Mouse (Mus musculus) forebrain, embryonic 15.5 days (tissue): ENCODE data around the gene Nip7. TPM values are rescaled to one million over a fixed set of nuclear protein-coding genes. Genes with fewer than 3 reads are reported as not detected.
A peak's percentile ranks its signal among the peaks of the same experiment; 100 is the strongest.
"Not testable (repeated sequence)": the region's sequence is repeated elsewhere in the genome, so short reads cannot be mapped to it uniquely, and the experiment has no call there.

Experiments used
- ATAC-seq: fragments of 200-750 bp; cut with Nextera tagmentation; replicated peaks from 2 replicates; pipeline ENCODE4 v1.8.0; 2017; ENCODE audit warnings: mild to moderate bottlenecking, moderate TSS enrichment, moderate library complexity
- H3K27ac ChIP-seq: fragments of 300-500 bp; sonication (generic); replicated peaks from 2 replicates; pipeline ENCODE4 v1.5.1; 2015; ENCODE audit warnings: mild to moderate bottlenecking, inconsistent platforms
- H3K27me3 ChIP-seq: fragments of 300-500 bp; sonication (generic); 2 replicates; pipeline ENCODE4 v1.6.1; 2015; ENCODE audit warnings: inconsistent platforms
- H3K36me3 ChIP-seq: fragments of 300-500 bp; sonication (generic); 2 replicates; pipeline ENCODE4 v1.6.1; 2015; ENCODE audit warnings: mild to moderate bottlenecking, inconsistent platforms
- H3K4me1 ChIP-seq: fragments of 300-500 bp; sonication (generic); 2 replicates; pipeline ENCODE4 v1.6.1; 2015; ENCODE audit warnings: inconsistent platforms
- H3K4me2 ChIP-seq: fragments of 300-500 bp; sonication (generic); replicated peaks from 2 replicates; pipeline ENCODE4 v1.6.1; 2015; ENCODE audit warnings: mild to moderate bottlenecking, inconsistent platforms
- H3K4me3 ChIP-seq: fragments of 300-500 bp; sonication (generic); 2 replicates; pipeline ENCODE4 v1.5.1; 2015; ENCODE audit warnings: mild to moderate bottlenecking, inconsistent platforms
- H3K9ac ChIP-seq: fragments of 300-500 bp; sonication (generic); replicated peaks from 2 replicates; pipeline ENCODE4 v1.6.1; 2015; ENCODE audit warnings: mild to moderate bottlenecking, inconsistent platforms
- H3K9me3 ChIP-seq: fragments of 300-500 bp; sonication (generic); 2 replicates; pipeline ENCODE4 v1.6.1; 2016; ENCODE audit warnings: inconsistent platforms
- WGBS: fragments of 180-500 bp; shearing (Covaris S2); methylation state at CpG from one replicate; pipeline ENCODE4 v1.1.7; 2015; ENCODE audit warnings: mixed read lengths; 5-methylcytosine and 5-hydroxymethylcytosine counted together
- polyA plus RNA-seq: library from polyadenylated mRNA; unstranded; fragments of >200 nt; fragmentation: Nextera tagmentation; extraction: Ambion mirVana; gene quantifications from 2 replicates; pipeline ENCODE4 v1.2.1, GENCODE M21; 2015

Nip7 gene
- polyA plus RNA-seq, result 81.0 and 84.1 TPM in 2 replicates

DNA sequence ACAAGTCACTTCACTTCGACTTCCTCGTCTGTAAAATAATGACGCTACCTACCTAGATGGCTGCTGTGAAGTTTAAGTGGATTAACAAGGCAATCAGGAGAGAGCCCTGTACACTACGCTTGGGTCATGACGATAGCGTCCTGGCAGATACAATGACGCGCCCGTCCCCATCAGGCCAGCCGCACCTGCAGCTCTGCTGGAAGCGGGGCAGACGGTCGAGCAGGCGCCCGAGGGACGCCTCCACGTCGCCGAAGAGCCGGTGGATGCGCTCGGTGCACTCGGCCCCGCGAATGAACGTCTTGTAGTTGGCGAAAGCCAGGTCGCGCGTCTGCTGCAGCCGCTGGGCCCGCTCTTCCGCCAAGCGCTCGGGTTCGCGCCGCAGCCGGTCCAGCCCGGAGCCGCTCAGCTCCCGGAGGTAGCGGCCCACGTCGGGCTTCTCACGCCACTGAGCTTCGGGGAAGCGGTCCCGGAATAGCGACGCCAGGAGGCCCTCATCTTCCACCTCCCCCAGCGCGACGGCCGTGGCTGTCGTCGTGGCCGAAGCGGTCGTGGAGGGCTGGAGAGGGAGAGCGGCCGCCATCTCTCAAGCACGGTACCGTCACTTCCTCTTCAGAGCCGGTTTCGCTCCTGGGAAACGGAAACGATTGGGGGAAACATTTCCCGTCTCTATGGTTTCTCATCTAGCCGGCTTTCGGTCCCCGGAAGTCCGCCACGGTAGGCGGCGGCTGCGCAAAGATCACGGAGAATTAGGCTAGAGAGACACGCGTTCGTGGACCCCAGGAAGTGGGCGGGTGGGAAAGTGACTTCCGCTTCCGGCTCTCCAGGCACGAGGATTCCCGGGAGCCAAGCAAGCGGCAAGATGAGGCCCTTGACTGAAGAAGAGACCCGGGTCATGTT, at the start of gene Nip7, which contains the start of gene Cog8:
Gene Nip7, plus strand, starts transcription at position 802 of the 897 bp plus-strand sequence.
Gene Cog8, minus strand, starts transcription at position 614 of the 897 bp plus-strand sequence.
- H3K4me1 ChIP-seq, result peaks cover 30% of the 10 kb centered on the region
- WGBS, result under 1% methylated on average over 88 of the region's 88 CpGs
- peak; percentile 96 for ATAC-seq
- H3K9me3 ChIP-seq, result no peaks in the 10 kb centered on the region
- H3K4me2 ChIP-seq, result peak within 1 kb of the TSS; percentile 84
- H3K4me3 ChIP-seq, result peak within 1 kb of the TSS; percentile 91
- peak within 1 kb of the TSS; percentile 77 for H3K9ac ChIP-seq
- H3K27ac ChIP-seq, result peak within 1 kb of the TSS; percentile 66
- no peaks in the 10 kb centered on the region for H3K27me3 ChIP-seq
- peaks cover 50% of the 10 kb centered on the region for H3K36me3 ChIP-seq

DNA sequence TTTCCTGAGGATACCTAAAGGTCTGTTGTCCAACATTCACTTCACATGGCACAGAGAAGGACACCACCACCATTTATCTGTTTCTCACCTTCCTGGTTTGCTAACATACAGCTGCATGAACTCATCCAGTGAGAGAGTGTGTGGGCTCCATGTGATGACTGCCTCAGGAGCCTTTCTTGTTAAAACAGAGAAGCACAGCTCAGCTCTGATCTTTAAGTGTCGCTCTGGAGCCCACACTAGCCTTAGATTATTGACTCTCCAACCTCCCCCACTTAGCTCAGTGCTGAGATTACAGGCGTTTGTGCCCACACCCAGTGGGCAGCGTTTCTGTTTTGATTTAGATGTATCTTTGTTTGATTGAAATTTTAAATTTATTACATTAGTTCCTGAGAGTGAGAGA, 48.9 kb upstream of the Nip7 start:
- H3K4me2 ChIP-seq, result no peak overlapping the region
- no peaks in the 10 kb centered on the region for H3K27me3 ChIP-seq
- ATAC-seq, result no peak
- no peak overlapping the region for H3K9ac ChIP-seq
- no peaks in the 10 kb centered on the region for H3K36me3 ChIP-seq
- H3K4me3 ChIP-seq, result no peak overlapping the region
- no peaks in the 10 kb centered on the region for H3K4me1 ChIP-seq
- WGBS, result 86% methylated on average over 3 of the region's 3 CpGs
- H3K9me3 ChIP-seq, result no peaks in the 10 kb centered on the region
- no peak overlapping the region for H3K27ac ChIP-seq

DNA sequence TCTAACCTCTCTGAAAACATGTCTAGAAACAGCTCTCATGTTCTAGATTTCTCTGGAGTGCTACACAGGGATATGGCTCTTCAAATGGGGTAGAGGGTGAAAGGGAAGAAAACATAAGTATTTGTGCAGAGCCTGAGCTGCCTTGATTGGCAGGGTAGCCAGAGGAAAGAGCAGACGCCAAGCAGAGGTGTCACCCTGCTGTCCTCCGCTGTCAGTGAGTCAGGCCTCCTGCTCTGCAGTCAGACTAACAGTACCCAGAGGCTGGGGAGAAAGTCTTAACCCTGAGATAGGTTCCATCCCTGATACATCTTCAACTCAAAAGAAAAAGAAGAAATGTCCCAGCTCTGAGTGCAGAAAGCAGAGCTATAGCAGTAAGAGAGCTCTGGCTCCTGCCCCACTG, 44.0 kb upstream of the Nip7 start:
- ATAC-seq, result no peak
- 88% methylated on average over 2 of the region's 2 CpGs for WGBS
- H3K4me3 ChIP-seq, result no peak overlapping the region
- H3K4me1 ChIP-seq, result no peaks in the 10 kb centered on the region
- no peak overlapping the region for H3K4me2 ChIP-seq
- H3K36me3 ChIP-seq, result no peaks in the 10 kb centered on the region
- no peaks in the 10 kb centered on the region for H3K9me3 ChIP-seq
- H3K27me3 ChIP-seq, result no peaks in the 10 kb centered on the region
- no peak overlapping the region for H3K9ac ChIP-seq
- H3K27ac ChIP-seq, result no peak overlapping the region

DNA sequence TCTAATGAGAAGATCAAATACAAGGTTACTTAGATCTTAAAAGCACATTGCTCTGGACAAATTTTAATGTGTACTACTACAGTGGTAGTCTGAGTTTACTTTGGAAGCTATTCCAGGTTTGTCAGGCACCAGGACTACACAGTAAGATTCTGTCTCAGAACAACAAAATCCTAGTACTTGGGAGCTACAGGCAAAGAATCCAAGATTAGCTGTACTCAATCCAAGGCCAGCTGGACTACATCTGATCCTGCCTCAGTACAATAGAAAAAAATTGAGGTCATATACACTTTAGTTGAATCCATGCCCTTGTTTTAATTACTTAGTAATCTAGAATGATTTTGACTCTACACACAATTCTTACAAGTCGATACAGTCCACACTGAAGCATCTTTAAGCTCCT, 41.8 kb upstream of the Nip7 start:
- no peaks in the 10 kb centered on the region for H3K4me1 ChIP-seq
- no peaks in the 10 kb centered on the region for H3K27me3 ChIP-seq
- H3K27ac ChIP-seq, result no peak overlapping the region
- H3K9ac ChIP-seq, result no peak overlapping the region
- no peaks in the 10 kb centered on the region for H3K9me3 ChIP-seq
- no peak overlapping the region for H3K4me3 ChIP-seq
- 90% methylated on average over 1 of the region's 1 CpGs for WGBS
- no peak overlapping the region for H3K4me2 ChIP-seq
- ATAC-seq, result no peak
- no peaks in the 10 kb centered on the region for H3K36me3 ChIP-seq

DNA sequence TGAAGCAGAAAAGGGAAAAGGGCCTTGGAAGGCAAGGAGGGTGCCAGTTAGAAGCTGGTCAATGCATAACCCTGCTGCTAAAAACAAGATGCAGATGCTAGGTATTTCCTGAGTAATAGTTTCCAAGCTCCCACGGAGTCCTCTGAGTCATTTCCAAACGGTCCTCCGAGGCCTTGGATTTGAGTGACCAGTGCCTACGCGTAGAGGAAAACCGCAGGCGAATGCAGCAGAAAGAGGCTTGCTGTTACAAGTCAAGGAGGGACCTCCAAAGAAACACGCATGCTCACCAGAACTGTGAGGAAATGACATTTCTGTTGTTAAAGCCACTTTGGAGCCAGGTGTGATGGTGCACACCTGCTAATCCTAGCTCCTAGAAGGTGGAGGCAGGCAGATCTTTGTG, 33.2 kb upstream of the Nip7 start:
- WGBS, result 91% methylated on average over 8 of the region's 8 CpGs
- no peaks in the 10 kb centered on the region for H3K36me3 ChIP-seq
- no peak overlapping the region for H3K27ac ChIP-seq
- no peak overlapping the region for H3K4me2 ChIP-seq
- ATAC-seq, result no peak
- H3K4me1 ChIP-seq, result no peaks in the 10 kb centered on the region
- no peaks in the 10 kb centered on the region for H3K9me3 ChIP-seq
- H3K9ac ChIP-seq, result no peak overlapping the region
- H3K4me3 ChIP-seq, result no peak overlapping the region
- H3K27me3 ChIP-seq, result no peaks in the 10 kb centered on the region

DNA sequence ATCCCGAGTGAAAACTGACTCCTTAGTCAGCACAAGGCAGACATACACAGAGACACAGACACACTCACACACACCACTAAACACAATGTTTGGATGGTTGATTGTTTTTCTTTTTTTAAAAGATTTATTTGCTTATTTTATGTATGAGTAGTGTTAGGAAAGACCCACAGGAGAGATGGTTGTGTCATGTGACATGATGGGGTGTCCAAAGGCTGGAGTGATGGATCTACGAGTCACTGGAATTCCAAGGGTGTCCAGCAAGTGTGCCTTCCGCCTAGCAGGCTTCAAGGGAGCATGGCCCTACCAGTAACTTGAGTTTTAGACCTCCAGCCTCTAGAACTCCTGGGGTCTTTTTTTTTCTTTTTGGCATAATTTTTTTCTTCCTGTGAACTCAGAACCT, 27.4 kb upstream of the Nip7 start:
- 84% methylated on average over 3 of the region's 3 CpGs for WGBS
- Histone ChIP-seq H3K9ac (no peak overlapping the region), H3K27me3 (no peaks in the 10 kb centered on the region), H3K9me3 (no peaks in the 10 kb centered on the region), H3K4me1 (peaks cover 19% of the 10 kb centered on the region), H3K4me2 (no peak overlapping the region), H3K4me3 (no peak overlapping the region), H3K27ac (no peak overlapping the region), H3K36me3 (no peaks in the 10 kb centered on the region)
- ATAC-seq, result no peak

DNA sequence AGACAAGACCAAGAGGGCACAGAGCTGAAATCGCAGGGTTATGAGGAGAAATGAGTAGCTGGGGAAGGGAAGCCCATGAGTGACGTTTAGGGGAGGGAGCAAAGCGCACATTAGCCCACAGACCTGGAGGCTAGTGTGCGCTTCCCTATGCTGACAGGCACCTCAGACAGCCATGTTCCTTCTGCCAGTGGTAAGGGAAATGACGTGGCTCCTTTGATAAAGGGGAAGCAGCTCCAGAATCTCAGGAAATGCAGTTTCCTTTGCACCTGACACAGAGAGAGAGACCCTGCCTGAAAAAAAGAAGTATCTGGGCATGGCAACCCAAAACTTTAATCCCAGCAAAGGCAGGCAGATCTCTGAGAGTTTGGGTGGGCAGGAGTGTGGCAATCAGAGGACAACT, 26.6 kb upstream of the Nip7 start:
- no peak overlapping the region for H3K9ac ChIP-seq
- 72% methylated on average over 5 of the region's 5 CpGs for WGBS
- no peak overlapping the region for H3K4me3 ChIP-seq
- H3K9me3 ChIP-seq, result no peaks in the 10 kb centered on the region
- no peaks in the 10 kb centered on the region for H3K36me3 ChIP-seq
- H3K4me1 ChIP-seq, result peaks cover 19% of the 10 kb centered on the region
- ATAC-seq, result no peak
- no peak overlapping the region for H3K4me2 ChIP-seq
- no peak overlapping the region for H3K27ac ChIP-seq
- no peaks in the 10 kb centered on the region for H3K27me3 ChIP-seq

DNA sequence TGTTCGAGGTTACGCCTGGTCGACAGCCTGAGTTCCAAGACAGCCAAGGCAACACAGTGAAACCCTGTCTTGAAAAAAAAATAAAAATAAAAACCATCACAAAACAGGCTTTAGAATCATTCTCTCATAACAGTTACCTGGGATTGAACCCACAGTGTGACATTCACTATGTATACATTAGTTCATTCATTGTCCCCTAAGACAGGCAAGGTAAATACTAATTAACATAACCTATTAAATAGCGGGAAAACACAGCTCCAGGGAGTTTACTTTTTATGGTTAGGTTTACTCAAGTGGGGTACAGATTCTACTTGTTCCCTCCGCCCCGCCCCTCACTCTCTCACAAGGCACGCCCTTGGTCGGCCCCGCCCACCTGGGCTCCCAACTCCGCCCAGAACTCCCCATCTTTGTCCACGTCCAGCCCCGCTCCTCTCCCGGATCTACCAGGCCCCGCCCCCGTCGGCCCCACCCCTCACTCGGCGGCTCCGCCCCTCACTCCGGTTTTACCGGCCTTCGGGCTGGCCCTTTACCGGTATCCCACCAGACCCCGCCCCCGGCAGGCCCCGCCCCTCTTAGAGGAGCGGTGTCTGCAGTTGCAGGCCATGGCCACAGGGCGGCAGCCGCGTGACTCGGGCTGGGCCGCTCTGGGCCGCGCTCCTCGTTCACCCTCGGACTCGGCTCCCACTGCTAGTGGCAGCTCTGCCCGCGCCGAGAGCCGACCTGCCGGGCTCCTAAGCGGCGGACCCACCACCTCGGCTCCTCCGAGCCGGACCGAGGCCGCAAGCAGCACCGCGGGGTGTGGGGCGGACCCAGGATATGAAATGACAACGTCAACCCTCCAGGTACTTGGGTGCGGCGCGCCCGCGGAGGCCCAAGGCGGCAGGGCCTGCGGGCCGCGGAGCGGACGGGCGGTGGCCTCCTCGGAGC, 25.8 kb upstream of the Nip7 start, which contains the start of gene Vps4a:
Gene Vps4a, plus strand, starts transcription at position 573 of the 927 bp plus-strand sequence.
- Histone ChIP-seq H3K9ac (peak within 1 kb of the TSS; percentile 88), H3K9me3 (no peaks in the 10 kb centered on the region), H3K4me1 (peaks cover 19% of the 10 kb centered on the region), H3K27ac (peak within 1 kb of the TSS; percentile 60), H3K4me2 (peak within 1 kb of the TSS; percentile 55), H3K27me3 (no peaks in the 10 kb centered on the region), H3K4me3 (peak within 1 kb of the TSS; percentile 85), H3K36me3 (no peaks in the 10 kb centered on the region)
- peak; percentile 97 for ATAC-seq
- 4% methylated on average over 66 of the region's 66 CpGs for WGBS

DNA sequence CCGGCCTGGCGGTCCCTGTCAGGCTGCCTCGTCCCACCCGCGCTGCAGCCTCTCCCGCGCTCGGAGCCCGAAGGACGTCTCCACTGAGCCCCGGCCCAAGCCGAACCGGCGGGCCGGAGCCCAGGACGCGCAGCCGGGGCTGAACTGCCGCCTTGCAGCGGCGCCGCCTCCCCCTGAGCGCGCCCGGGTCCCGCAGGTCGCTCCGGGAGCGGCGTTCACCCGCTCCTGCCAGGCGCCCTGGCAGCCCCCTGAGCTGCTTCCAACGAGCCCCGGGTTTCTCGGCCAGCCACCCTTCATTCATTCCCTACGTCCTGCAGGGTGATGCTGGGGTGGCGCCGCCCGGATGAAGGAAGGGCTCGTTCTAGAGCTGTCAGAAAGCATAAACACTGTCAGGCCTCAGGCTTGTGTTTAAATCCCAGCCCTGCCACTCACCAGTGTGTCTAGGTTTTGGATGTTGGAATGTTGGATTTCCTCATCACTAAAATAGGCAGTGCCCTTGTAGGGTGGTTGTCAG, 25.0 kb upstream of the Nip7 start:
- no peak; the same call in 1 of the 2 replicates for ATAC-seq
- H3K4me2 ChIP-seq, result peak overlapping the region; percentile 55
- H3K4me3 ChIP-seq, result peak overlapping the region; percentile 85
- no peaks in the 10 kb centered on the region for H3K9me3 ChIP-seq
- under 1% methylated on average over 34 of the region's 40 CpGs for WGBS
- peak overlapping the region; percentile 88 for H3K9ac ChIP-seq
- H3K4me1 ChIP-seq, result peaks cover 19% of the 10 kb centered on the region
- no peaks in the 10 kb centered on the region for H3K27me3 ChIP-seq
- peaks cover 3% of the 10 kb centered on the region for H3K36me3 ChIP-seq
- peak overlapping the region; percentile 60 for H3K27ac ChIP-seq

DNA sequence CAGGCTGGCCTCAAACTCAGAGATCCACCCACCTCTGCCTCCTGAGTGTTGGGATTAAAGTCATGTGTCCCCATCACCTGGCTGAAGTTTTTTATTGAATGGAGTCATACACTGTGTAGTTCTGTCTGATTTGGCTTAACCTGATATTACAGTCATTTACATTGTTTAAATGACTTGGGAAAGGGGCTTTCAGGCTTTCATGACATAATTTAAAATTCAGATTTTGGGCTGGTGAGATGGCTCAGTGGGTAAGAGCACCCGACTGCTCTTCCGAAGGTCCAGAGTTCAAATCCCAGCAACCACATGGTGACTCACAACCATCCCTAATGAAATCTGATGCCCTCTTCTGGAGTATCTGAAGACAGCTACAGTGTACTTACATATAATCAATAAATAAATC, 23.1 kb upstream of the Nip7 start:
- WGBS, result 97% methylated on average over 2 of the region's 2 CpGs
- H3K4me2 ChIP-seq, result not testable (repeated sequence)
- peaks cover 19% of the 10 kb centered on the region for H3K4me1 ChIP-seq

DNA sequence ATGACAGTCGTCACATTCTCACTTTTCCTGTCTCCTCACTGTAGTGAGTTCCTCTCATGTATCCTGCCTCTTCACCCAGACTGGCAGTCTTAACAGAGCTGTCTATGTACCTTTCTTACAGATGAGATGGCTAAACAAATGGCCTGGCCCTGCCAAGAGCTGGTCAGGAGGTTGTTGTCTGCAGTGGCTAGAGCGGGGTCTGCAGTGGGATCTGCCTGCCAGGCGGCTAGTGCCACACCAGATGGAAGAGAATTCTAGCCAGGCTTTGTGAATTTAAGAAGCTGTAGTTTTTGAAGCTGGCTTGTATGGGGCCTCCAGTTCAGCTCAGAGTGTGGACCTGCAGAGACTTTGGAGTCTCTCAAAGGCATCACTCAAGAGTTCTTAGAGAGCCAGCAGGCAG, 21.0 kb upstream of the Nip7 start:
- Histone ChIP-seq H3K27me3 (no peaks in the 10 kb centered on the region), H3K9ac (no peak overlapping the region), H3K36me3 (peaks cover 30% of the 10 kb centered on the region), H3K4me1 (peaks cover 19% of the 10 kb centered on the region), H3K4me3 (no peak overlapping the region), H3K4me2 (no peak overlapping the region), H3K27ac (no peak overlapping the region), H3K9me3 (no peaks in the 10 kb centered on the region)
- no peak for ATAC-seq
- 90% methylated on average over 3 of the region's 3 CpGs for WGBS

More for the DNA sequence above, 23.1 kb upstream of the Nip7 start:
- peaks cover 11% of the 10 kb centered on the region for H3K36me3 ChIP-seq
- H3K27me3 ChIP-seq, ATAC-seq, H3K9me3 ChIP-seq, H3K27ac ChIP-seq, H3K9ac ChIP-seq, H3K4me3 ChIP-seq: not testable (repeated sequence)

DNA sequence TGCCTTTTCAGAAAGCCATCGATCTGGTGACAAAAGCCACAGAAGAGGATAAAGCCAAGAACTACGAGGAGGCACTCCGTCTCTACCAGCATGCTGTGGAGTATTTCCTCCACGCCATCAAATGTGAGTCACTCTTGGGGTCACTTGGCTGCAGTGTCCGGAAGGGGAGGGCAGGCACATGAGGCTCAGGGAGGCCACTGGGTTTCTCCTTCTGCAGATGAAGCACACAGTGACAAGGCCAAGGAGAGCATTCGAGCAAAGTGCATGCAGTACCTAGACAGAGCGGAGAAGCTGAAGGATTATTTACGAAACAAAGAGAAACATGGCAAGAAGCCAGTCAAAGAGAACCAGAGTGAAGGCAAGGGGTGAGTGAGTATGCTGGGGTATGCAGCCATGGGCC, 20.1 kb upstream of the Nip7 start:
- no peaks in the 10 kb centered on the region for H3K27me3 ChIP-seq
- no peak for ATAC-seq
- H3K4me3 ChIP-seq, result no peak overlapping the region
- WGBS, result 88% methylated on average over 8 of the region's 8 CpGs
- no peaks in the 10 kb centered on the region for H3K9me3 ChIP-seq
- H3K36me3 ChIP-seq, result peaks cover 38% of the 10 kb centered on the region
- no peak overlapping the region for H3K27ac ChIP-seq
- no peak overlapping the region for H3K9ac ChIP-seq
- no peak overlapping the region for H3K4me2 ChIP-seq
- H3K4me1 ChIP-seq, result peaks cover 19% of the 10 kb centered on the region
